Mouse (Mus musculus) neutrophil, adult 5-6 weeks (primary cell): ENCODE measurements at regions not wholly inside any gene's neighbourhood (a gene's known extent, or its start where the extent isn't known, plus 50 kb on each side); places are given as distances from the start of the nearest gene placed in this dataset.

Source experiments
- ATAC-seq: fragments of 151-379, 151-347 bp; 2 replicates; pipeline ENCODE4 v1.8.0; 2017; ENCODE audit warnings: mild to moderate bottlenecking, moderate TSS enrichment; ENCODE audit not compliant: insufficient number of reproducible peaks, poor library complexity, low FRiP score, severe bottlenecking; ENCODE audit errors: extremely low read depth

DNA sequence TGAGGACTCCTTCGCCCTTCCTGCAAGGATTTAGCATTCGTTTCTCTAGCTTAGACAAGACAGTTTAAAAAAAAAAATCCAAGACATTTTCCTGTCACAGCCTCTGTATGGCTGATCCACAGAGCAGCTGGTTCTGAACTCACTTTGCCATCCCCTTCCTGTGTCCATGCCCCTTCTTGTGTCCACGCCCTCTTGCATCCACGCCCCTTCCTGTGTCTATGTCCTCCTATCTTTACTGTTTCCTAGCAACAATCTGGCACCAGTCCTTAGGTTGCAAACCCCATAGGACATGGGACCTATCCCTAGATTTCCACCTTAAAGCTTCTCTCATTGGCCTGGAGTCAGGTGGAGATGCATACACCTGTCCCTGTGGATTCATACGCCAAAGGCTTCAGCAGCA, 264.8 kb downstream of the Agtpbp1 start:
- ATAC-seq = no peak

DNA sequence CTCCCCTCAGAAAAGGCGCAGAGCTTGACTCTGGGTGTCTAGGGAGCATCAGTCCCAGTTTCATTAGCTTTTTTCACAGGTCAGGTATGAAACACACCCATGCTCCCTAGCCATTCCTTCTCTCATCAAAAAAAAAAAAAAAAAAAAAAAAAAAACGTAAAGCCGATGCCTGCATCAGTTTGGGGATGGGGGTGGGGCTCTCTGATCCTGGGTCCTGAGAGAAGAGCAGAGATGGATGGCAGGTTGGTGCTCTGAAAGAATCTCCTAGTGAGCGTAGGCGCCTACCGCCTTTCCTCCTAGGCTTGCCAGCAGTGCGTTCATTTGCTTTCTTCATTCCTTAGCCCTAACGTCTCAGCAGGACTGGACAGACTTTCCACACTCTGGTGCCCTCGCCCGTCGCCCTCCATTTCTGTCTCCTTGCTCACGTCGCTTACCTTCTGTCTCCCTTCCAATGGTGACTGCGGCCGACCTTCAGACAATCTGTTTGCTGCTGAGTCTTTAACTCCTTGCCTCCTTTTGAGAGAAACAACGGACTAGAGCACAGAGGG, 267.5 kb downstream of the Agtpbp1 start:
- no peak for ATAC-seq

DNA sequence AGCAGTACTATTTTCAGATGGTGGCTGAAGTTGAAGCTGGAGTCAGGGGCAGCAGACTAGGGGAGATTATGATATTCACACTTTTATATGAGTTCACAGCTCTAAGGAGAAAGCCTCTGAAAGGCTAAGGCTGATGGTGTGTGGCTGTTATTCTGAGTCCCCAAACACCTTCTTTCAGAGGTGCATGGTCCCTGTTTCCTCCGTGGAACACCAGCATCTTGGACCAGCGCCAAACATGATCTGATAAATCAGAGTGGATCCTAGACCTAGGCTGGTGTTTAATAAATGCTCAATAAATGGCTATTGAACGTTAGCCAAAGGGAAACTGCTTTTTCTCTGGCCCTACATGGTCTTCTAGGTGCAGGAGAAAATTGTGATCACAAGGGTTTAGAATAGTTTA, 269.2 kb downstream of the Agtpbp1 start:
- no peak for ATAC-seq

DNA sequence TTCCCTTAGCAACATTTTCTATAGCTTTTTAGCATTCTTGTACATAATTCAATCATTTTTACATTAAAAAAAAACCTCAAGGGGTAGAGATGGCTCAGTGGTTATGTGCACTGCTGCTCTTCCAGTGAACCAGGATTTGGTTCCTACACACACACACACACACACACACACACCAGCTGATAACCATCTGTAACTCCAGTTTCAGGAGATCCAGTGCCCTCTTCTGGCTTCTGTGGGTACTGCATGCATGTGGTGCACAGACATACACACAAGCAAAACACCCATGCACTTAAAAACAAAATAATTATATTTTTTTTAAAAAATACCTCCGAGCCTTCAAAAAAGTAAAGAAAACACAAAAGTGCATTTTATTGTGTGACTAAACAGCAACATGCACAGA, 270.6 kb downstream of the Agtpbp1 start:
- no peak for ATAC-seq

DNA sequence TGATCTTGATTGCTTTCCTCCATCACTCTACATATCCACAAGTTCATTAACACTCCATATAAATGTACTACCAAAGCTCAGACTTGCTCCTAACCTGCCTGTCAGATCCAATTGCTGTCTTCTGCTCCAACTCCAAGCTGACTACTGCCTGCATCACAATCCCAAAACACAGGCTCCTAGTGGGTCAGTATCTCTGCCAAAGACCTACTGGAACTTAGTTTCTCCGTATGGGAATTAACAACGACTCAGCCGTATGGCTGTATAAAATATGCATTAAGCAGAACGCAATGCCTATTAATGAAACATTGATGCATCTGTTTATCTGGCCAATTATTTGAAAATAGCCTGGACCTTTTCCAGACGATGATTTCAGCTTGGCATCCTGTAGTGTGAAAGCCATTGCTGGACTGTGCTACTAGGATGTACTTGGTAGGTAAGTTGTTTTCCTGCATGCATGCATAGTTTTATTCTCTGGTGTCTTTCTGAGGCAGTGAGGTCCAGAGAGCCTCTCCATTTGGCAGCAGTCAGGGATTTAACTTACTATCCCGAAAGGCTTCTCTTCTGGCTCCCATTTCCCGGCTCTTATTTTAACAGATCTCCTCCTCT, 271.2 kb downstream of the Agtpbp1 start:
- no peak for ATAC-seq

DNA sequence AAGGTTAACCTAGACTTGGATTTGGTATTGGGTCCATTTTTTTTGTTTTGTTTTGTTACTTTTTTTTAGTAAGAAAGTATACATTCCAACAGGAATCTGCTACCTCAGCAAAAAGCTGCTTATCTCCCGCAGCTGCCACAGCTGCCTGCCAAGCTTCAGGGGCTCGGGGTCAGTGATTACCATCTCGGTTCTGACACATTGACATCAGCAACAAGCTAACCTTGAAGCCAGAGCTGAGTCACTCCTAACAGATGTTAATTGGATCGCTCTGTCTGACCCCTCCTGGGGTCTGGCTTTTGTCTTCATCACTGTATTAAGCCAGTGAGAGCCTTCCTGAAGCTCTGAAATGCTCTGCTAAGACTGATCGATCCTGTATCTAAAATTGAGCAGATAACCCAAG, 292.1 kb downstream of the Agtpbp1 start:
- no peak for ATAC-seq

DNA sequence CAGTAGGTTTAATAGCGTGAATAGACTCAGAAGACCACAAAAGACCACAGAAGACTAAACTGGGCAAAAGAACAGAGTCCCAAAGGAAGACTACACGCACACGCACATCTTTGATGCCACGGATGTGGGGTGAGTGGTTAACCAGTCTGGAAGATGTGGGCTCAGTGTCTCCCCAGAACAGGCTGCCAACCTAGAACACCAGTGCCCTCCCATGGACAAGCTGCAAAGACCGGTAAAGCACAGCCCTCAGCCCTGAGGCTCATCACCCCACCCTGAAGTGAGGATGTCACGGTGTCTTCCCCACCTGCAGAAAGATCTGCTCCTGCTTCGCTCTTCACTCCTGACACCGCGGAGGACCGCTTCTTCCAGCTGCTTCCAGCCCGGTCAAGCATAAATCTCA, 295.9 kb downstream of the Agtpbp1 start:
- ATAC-seq = no peak

DNA sequence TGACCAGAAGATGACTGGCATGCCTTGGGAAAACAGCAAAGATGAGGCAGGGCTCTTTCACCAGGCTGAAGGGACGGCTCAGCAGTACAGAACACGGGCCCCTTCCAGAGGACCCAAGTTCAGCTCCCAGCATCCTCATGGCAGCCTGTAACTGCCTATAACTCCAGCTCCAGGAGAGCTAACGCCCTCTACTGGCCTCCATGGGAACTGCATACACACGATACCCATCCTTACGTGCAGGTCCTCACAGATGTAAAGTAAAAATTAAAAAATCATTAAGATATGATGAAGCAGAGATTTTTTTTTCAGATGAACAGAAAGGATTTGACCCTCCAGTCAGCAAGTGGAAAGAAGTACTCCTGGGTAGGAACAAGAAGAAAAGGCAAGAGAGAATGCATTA, 303.8 kb downstream of the Agtpbp1 start:
- ATAC-seq = no peak

DNA sequence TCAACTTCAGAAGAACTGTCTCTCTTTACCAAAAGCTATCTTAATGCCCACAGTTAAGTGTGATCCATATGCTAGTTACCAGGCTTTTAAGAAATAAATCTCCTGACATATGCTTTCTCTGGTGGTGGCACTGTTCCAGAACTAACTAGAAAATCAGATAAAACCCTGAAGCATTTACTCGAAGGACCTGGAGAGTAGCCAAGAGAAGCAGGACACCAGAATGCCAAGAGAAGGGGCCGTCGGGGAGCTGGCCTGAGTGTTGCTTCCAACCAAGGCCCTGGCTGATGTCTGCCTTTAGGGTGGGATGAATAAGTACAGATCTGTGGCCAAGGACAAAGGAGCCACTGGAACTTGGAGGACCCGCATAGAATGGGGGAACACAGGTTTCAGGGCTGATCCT, 305.9 kb downstream of the Agtpbp1 start:
- ATAC-seq = no peak

DNA sequence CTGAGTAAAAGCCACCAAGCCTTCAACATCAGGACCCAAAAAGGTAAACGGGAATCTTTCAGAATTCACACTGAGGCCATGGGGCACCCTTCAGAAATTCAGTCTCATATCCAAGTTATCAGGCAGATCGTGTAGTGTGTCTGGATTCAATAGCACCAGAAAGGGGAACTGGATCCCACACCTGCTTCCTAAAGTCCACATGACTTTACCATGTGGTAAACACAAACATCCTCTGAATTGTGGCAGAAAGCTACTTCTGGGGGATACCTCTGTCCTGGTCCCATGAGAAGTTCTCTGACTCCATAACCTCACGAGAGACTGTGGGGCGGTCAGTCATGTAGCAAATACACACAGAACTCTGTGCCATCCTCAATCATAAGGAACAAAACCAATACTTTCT, 313.4 kb downstream of the Agtpbp1 start:
- no peak for ATAC-seq

DNA sequence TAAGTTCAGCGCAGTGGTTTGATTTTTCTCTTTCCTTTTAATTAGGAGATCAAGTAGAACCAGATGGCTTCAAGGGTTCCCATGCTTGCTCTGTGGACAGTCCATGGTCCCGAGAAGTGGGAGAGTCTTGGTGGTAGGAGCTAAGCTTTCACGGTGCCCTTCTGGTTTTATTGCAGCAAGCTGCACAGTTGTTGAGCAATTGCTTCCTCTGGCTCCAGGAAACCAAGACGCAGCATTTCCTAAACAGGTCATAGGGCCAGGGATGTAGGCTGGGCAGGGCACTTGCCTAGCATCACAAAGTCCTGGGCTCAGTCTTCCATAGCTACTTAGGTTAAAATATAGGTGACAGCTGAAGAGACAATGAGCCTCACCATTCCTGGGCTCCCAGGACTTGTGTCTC, 318.2 kb downstream of the Agtpbp1 start:
- ATAC-seq = no peak

DNA sequence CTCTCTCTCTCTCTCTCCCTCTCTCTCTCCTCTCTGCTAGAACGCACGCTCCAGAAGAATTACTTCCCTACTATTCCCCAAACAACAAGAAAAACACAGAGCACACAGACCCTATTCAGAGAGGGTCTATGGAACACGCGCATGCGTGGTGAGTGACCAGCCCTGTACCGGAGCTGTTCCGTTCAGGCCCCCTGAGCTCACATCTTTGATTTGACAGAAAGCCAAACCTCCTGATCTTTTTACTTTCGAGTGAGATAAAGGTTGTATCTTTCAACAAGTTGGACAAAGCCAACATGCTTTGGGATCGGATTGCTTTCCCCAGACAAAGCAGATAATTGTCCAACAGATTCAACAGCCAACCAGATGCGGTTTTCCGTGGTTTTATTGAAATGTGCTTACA, 320.9 kb downstream of the Agtpbp1 start:
- no peak for ATAC-seq

DNA sequence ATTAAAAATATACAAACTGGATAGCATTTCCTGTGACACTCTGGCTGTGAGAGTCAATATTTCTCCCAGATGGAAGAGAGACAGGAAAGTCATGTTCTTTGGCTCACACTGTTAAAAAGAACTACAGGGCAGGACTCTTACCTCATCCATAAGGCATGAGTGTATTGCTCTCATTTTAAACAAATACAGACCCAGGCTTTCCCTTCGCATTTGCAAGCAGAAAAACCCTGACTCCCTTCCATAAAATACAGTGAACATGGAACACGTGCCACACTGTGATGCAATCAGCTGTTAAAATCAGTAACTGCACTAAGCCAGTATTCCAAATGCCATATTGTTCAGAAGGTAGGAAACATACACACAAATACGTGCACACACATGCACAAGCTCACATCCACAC, 323.1 kb downstream of the Agtpbp1 start:
- no peak for ATAC-seq

DNA sequence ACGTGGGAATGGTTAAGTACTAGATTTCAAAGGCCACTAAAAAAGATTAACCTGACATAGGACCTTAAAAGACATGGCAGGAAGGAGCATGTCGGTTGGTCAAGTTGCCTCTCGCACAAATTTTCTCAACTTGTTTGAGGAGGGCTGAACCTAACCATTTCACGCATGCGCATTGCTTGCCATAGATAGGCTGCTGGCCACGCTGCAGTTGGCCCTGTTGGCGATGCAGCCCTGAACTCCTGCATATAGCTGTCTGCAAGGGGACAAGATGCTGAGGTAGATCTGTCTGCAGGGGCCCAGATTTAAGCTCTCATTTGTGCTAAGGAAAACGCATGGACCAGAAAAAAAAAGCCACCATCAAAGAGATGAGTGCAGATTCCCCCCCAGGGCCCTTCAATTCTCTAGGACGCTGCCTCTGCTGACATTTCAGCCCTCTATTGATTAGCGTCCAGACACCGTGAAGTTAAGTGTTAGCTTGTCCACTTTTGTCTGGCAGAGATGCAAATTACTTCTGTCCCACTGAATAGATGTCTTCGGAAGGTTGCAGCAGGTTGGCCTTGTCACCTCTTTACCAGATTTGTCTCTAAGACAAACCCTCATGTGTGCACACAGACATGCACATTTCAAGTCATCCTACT, 329.1 kb downstream of the Agtpbp1 start:
- ATAC-seq = no peak

DNA sequence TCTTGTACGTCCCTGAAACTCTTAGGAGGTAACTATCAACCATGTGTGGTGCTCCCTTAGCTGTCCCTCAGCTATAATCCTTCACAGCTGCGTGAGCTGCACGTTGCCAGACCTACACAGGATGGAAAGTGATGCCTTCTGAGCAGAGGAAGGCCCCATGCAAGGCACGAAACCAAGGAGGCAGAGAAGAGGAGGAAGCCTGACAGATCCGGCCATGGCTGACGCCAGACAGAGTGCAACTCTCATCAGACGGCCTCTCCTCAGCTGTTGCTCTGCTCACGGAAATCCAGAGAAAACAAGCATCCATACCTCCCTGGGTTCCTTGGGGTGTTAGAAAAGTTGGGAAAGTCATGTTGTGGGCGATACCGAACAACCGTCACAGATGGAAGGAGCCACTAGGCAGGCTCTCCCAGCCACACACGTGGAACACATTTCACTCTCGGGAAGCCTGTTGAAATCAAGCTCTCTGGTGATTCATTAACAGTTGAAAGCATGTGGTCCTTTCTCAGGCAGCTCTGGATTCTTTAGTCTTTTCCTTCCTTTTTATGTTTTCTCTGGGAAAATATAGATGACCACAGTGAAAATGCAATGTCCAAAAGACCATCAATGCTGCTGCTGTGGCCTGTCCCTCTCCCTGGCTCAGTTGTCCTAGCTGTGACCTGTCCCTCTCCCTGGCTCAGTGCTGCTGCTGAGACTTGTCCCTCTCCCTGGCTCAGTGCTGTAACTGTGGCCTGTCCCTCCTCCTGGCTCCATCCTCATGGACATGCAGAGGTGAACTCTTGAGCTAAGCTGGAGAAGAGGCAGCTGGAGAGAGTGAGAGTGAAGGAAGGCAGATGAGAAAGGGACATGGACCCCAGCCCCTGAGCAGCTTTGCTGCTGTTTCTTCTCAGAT, 331.1 kb downstream of the Agtpbp1 start:
- no peak for ATAC-seq

DNA sequence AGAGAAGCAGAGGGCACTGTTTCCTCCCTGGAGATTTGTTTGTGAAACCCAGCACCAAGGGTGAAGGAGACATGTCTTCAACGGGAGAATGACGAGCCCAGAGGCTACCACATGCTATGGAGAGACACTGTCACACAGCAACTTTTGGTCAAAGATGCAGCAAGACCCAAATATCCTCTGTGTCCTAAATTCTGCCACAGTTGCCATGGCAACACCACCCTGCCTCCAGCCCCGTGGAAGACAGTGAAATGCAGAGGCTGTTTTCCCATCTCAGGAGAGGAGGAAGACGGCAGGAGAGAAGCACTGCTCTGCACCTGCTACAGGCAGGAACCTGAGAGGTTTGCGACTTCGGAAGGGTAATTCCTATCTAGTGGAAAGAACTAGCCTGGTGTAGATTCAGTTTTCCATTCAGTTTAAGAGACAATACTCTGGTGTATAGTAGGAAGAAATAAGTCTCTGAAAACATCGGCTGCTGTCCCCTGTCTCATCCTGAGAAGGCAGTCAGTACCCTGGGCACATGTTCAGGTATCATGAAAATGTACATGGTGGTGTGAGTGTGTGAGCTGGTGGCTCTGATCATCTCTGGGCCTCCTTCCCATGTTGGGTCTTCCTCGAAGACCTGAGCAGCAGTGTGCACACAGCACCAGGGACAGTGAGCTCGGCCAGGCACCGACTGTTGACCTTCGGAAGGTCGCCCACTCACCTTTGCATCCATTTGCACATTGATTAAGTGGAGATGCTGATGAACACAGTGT, 333.6 kb downstream of the Agtpbp1 start:
- no peak for ATAC-seq

DNA sequence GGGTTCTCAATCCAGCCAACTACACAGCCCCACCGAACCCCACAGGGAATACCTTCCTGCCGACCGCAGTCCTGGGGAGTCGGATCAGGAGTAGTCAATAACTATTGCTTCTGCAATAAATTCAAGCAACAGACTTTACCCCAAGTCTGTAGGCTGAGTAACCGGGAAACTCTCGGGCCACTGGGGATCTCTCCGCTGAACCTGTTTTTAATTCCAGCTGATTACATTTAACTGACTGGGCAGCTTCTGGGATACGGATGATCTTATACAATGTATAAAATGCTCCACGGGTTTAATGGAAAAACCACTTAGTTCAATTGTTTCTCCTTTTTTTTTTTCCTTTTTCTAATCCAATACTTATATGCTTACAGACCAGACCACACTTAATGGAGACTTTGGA, 336.6 kb downstream of the Agtpbp1 start:
- no peak for ATAC-seq

DNA sequence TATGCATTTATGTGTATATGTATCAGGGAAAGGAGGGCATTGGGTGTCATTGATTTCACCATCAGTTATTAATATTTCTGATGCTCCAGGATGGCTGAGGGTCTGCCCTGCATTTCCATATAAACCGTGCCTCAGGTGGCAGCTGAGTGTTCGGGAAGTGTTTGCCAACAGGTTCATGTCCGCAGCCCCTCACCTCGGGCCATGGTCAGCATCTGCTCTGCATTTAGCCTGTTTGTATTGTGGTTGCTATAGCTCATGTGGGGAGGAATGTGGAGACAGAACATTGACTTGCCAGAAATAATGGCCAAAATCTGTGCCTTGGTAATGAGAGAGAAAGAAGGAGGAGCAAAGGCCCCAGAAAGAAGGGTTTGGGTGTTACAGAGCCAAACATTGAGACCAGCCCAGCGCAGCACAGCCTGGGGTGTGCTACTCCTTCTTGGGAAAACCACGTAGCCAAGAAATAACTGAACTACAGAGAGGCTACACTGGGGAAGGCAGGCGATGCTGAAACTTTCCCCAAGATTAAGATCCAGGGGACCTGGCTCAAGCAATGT, 338.0 kb downstream of the Agtpbp1 start:
- no peak for ATAC-seq

DNA sequence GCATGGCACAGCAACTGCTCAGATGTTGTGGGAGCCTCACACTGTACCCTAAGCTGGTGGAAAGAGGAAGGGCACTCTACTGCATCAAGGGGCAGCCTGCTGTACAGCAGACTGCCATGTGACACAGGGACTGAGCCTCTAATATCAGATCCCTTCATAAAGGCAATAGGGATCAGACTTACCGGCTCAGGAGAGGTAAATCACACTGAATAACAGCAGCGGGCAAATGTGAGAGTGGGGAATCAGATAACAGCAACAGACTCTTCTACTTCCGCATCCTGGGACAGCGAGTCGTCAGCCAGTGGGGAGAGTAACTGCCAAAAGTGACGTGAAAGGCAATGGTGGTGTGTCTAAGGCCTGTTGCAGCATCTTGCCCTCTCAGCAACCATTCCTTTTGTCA, 339.0 kb downstream of the Agtpbp1 start:
- no peak for ATAC-seq
